Mouse (Mus musculus) adipocyte (in vitro differentiated cells): ENCODE measurements around the gene Exosc10.

Experiments
- DNase-seq: peaks from one replicate; pipeline ENCODE4 v3.0.0-alpha.2; 2016; ENCODE audit warnings: low spot score

Gene Exosc10

DNA sequence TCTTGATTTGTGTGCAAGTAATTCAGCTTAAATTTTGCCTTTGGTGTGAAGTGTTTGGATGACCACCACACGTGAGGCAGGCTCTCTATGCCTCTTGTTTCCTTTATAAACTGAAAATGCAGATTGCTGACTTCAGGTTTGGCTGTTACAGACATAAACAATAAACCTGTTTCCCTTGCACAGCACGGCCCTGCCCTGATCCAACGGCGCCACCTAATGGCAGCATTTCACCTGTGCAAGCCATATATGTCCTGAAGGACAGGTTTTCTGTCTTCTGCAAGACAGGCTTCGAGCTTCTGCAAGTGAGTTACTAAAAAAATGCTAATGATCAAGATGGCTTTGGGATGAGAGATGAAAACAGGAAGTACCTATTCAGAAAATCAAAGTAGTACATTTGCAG lies 49.5 kb downstream of the Exosc10 start:
- DNase-seq = peak; percentile 76

DNA sequence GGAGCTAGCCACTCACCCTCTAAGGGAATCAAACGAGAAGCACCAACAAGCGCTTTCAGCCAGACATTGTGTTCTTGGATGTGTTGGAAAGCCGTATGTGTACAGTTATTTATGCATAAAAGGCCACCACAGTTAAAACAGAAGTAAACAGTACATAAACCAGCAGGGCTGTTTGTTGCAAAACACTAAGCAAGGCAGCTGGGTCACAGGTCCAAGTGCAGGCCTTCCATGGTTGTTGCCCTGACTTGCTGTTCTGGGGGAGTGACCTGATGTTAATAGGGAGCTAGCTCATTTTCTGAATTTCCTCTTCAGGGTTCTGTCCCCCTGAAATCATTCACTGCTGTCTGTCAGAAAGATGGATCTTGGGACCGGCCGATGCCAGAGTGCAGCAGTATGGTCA lies 51.6 kb downstream of the Exosc10 start:
- DNase-seq = peak; percentile 59

DNA sequence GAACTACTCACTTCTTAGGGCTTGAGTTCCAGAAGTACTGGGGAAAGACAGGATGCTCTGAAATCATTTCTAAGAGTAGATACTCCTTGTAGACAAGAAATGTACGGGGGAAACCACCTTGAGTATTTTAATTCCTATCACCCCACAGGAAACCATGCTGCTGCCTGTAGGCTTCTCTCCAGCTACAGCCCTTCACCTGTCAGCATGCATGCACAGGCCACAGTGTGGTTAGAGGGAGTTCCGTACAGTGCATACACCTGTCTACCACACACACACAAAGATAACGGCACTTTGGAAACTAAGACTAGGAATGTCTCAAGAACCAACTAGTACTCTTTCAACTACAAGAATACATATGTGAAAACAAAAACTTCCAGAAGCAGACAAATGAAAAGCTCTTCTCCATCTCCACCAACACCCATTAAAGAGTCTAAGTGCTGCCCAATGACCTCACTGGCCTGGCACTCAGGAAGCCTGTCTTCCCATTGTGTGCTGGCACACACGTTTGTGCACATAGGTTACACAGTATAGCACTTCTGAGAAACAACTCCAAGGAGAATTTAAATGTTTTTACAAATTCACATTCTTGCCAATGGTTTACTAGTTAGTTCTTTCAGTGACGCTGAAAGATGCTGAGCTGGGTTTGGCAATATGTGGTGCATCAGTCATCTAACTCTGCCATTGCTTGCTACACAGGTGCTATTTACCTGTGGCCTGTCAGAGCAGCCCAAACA lies 52.6 kb downstream of the Exosc10 start:
- DNase-seq = no peak

DNA sequence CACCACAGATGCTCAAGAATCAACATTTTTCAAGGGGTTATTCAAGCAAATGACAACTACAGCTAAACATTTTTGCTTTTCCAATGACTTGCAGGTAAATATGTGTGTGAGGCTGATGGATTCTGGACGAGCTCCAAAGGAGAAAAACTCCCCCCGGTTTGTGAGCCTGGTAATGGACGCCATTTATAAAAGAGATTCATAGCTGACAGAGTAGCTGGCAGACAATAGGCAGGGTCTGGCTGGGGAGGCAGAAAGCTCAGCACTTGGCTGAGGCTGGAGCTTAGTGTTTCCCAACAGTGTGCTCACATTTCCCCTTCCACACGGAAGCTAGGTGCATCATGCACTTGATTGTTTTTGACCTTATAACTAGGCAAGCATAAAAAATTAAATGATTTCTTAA lies 54.3 kb downstream of the Exosc10 start:
- no peak for DNase-seq

DNA sequence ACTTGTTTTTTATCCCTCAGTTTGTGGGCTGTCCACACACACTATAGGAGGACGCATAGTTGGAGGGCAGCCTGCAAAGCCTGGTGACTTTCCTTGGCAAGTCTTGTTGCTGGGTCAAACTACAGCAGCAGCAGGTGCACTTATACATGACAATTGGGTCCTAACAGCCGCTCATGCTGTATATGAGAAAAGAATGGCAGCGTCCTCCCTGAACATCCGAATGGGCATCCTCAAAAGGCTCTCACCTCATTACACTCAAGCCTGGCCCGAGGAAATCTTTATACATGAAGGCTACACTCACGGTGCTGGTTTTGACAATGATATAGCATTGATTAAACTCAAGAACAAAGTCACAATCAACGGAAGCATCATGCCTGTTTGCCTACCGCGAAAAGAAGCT lies 55.5 kb downstream of the Exosc10 start:
- DNase-seq = no peak

DNA sequence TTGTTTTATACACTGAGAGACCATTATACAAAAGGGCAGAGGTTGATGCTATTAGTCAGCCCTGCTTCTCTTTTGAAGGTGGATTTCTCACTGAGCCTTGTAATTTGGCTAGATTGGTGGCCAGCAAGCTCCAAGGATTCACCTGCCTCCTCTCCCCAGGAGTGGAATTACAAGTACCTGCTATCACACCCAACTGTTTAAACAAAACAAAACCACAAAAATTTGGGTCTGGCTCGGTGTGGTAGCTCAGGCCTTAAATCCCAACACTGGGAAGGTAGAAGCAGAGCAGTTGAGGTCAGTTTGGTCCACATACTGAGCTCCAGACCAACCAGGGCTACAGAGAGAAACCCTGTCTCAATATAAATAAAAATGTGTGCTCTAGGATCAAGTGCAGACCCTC lies 61.6 kb downstream of the Exosc10 start:
- no peak for DNase-seq

DNA sequence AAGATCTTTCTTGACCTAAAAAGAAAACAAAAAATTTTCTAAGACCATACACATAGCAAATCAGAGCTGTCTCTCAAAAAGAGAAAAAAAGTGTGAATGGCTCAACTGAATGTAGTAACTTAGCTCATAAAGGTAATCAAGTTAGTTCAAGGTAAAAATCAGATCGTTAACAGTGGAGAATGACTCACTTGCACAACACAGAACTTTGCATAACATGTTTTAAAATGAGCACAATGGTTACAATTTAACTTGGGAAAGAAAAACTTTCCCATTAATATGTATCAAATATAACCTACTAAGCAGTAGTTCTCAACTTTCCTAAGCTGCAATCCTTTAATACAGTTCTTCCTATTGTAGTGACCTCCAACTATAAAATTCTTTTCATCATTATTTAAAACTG lies 62.5 kb downstream of the Exosc10 start:
- no peak for DNase-seq

DNA sequence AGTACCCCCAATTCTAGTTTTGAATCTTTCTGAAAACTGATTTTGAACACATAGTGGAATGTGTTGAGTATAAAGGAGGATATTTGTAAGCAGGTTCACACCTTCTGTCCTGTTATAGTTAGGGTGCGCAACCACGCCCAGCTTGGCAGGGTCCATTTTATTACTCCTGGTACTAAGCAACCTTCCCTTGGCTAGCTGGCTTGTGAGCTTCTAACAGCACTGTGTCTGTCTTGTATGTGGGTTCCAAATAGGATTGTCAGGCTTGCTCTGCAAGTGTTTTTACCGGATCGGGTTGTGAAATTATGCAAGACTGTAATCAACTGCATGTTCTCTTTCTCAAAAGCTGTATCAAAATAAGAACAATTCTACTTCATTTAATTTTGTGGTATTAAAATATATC lies 64.3 kb downstream of the Exosc10 start:
- no peak for DNase-seq

DNA sequence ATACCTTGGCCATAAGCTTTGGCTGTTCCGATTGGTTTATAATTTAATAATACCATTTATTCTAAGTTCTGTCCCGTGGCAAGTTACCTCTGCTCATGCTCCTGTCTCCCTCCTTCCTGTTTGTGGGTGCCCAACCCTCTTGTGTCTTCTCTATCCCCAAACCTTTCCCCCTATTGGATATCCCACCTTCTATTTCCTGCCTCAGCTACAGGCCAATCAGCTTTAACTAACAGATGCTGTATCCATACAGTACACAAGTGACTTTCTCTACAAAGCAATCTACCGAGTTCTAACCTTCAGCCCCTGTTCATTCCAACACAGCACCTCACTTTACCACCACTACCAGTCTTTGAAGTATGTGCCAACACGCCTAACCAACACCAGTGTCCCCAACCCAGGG lies 65.4 kb downstream of the Exosc10 start:
- DNase-seq = no peak

DNA sequence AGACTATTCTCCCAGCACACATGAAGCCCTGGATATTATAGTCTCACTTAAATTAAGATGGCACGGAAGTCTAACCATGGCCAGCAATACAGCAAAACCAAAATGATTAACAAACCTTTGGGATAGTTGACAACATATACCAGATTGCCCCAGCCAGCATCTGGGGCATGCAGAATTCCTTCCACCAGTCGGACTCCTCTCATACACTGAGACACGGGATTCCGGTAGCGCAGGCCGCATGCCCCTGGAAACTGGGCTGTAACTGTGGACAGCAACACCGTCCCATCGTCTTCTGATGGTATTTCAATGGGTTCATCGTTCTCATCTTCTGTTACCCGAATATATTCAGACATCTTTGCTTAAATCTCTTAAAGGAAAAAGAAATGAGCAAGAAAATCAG lies 66.8 kb downstream of the Exosc10 start:
- no peak for DNase-seq

DNA sequence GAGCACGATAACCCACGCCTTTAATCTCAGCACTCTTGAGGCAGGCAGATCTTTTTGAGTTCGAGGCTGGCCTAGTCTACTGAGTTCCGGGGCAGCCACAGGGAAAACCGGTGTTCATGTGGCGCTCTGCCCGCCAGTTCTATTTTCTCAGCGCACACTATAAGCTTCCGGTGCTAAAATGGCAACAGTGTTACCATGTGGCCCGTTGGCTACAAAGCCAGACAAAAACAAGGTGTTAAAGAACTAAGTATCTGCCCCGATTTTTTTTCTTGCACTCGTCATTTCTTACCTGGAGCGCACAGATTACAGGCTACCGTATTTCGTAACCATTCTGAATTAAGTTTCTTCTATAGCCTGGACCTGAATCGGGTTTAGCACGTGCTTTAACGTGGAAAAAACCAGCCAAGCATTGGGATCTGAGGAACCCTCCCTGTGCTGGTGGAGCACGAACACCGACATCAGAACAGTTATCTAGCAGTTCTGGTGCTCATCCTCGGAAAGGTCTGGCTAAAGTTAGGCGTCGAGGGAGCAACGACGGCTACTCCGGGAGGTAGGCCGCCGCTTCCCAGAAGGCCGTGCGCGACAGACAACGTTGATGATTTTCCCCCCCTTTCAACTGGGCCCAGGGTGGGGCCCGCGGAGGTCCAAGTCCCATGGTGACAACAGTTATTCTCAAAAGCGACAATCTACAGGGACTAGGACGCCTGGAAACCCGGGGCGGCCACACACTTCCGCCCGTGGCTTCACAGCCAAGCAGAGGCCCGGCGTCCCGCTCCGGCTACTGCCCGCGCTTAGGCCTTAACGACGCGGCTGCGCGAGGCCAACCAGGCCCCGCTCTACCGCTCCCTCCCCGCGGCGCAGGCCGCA lies 67.8 kb downstream of the Exosc10 start:
- peak; percentile 63 for DNase-seq

DNA sequence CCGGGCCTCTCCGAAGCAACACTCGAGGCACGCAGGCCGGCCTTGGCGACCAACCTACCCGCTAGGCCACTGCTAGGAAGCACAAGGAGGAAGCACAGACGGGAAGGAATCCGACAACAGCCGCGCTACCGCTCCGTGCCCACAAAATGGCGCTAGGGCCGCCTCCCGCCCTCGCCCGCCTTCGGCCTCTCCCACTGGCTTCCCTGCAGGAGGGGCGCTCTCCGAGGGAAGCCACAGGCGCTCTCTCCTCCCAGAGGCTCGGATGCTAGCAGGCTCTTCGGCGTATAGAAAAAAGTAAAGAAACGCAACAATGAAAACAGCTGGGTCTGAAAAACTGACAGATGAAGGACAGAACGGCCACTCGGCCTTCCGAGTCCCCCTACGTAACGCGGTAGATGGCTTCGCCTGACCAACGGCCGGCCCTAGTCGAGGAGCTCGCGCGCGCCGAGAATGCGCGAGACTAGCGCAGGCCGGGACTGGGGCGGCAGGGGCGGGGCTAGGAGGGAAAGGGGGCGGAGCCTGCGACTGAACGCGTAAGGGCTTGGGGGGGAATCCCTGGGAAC lies 68.5 kb downstream of the Exosc10 start, which contains the start of gene Tardbp:
Tardbp (minus strand) TSS at position 397 of the 563 bp plus-strand sequence.
- DNase-seq = peak; percentile 93

DNA sequence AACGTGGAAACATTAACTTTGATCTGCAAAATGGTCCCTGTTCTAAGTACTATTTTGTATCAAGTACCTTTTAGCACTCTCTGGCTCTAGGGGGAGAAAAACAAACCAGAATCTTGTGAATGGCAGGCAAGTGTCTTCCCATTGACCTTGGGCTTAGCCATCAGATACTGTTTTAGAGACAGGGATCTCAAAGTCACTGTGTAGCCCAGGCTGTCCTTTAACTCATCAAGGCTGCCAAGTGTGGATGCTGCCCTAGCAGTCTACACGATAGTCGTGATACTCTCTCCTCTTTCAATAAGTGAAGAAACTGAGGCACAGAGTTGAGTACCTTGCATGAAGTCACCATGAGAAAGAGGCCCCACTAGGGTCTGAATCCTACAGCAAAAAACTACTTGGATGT lies 69.0 kb downstream of the Exosc10 start:
- no peak for DNase-seq
